Mouse (Mus musculus) midbrain, embryonic 11.5 days (tissue): ENCODE data around the gene Commd7. TPM values are rescaled to one million over a fixed set of nuclear protein-coding genes. Genes with fewer than 3 reads are reported as not detected.

Experiments
- ATAC-seq: fragments of 200-750 bp; cut with Nextera tagmentation; 2 replicates; pipeline ENCODE4 v1.8.0; 2017; ENCODE audit warnings: moderate TSS enrichment, moderate library complexity; ENCODE audit not compliant: low FRiP score
- DNase-seq: peaks from one replicate; pipeline ENCODE4 v3.0.0; 2015; ENCODE audit warnings: low spot score; ENCODE audit errors: missing footprints
- H3K27ac ChIP-seq: fragments of 300-500 bp; sonication (generic); 2 replicates; pipeline ENCODE4 v1.5.1; 2014; ENCODE audit warnings: low read depth, low read length
- H3K27me3 ChIP-seq: fragments of 300-500 bp; sonication (generic); 2 replicates; pipeline ENCODE4 v1.6.1; 2014; ENCODE audit warnings: mild to moderate bottlenecking, low read length, moderate library complexity, mixed read lengths; ENCODE audit not compliant: control insufficient read depth, insufficient read depth
- H3K36me3 ChIP-seq: fragments of 300-500 bp; sonication (generic); 2 replicates; pipeline ENCODE4 v1.6.1; 2014; ENCODE audit warnings: mild to moderate bottlenecking, low read length, moderate library complexity, mixed read lengths; ENCODE audit not compliant: control insufficient read depth, insufficient read depth
- H3K4me1 ChIP-seq: fragments of 300-500 bp; sonication (generic); 2 replicates; pipeline ENCODE4 v1.6.1; 2014; ENCODE audit warnings: low read length; ENCODE audit not compliant: control insufficient read depth, insufficient read depth
- H3K4me2 ChIP-seq: fragments of 300-500 bp; sonication (generic); 2 replicates; pipeline ENCODE4 v1.6.1; 2014; ENCODE audit warnings: mild to moderate bottlenecking, moderate library complexity
- H3K4me3 ChIP-seq: fragments of 300-500 bp; sonication (generic); 2 replicates; pipeline ENCODE4 v1.5.1; 2014; ENCODE audit warnings: low read depth, low read length
- H3K9ac ChIP-seq: fragments of 300-500 bp; sonication (generic); 2 replicates; pipeline ENCODE4 v1.6.1; 2014; ENCODE audit warnings: low read length
- H3K9me3 ChIP-seq: fragments of 300-500 bp; sonication (generic); 2 replicates; pipeline ENCODE4 v1.6.1; 2016; ENCODE audit warnings: low read length; ENCODE audit not compliant: control insufficient read depth
- WGBS: fragments of 180-500 bp; shearing (Covaris S2); extraction: QIAGEN DNeasy Blood & Tissue Kit; methylation state at CpG from one replicate; pipeline ENCODE4 v1.1.7; 2014; 5-methylcytosine and 5-hydroxymethylcytosine counted together
- polyA plus RNA-seq: library from polyadenylated mRNA; unstranded; fragments of >200 nt; fragmentation: Nextera tagmentation; extraction: Ambion mirVana; gene quantifications from 2 replicates; pipeline ENCODE4 v1.2.1, GENCODE M21; 2014

Commd7 gene
- polyA plus RNA-seq, 1 experiment from 2014 or later: 65.4 TPM

- Histone ChIP-seq H3K9ac (no peak overlapping the region), H3K9me3 (no peaks in the 10 kb centered on the region), H3K36me3 (no peaks in the 10 kb centered on the region), H3K4me3 (no peak overlapping the region), H3K27ac (no peak overlapping the region), H3K27me3 (no peaks in the 10 kb centered on the region), H3K4me1 (0 out of 2 replicates have a peak, but pooled peaks cover 2% of the 10 kb centered on the region), H3K4me2 (no peak overlapping the region)
- 51% methylated on average over 6 of the region's 6 CpGs for WGBS
- ATAC-seq: no peak
- DNase-seq: no peak
These were observed 57.0 kb downstream of the Commd7 start for GRCm38 (mm10) chr2:153575554-153575953.

GRCm38 (mm10) chr2:153573101-153573500 lies 59.5 kb downstream of the Commd7 start:
- no peak overlapping the region for H3K9ac ChIP-seq
- WGBS: 87% methylated on average over 9 of the region's 9 CpGs
- DNase-seq (no peak), ATAC-seq (no peak)
- H3K36me3 ChIP-seq: no peaks in the 10 kb centered on the region
- no peaks in the 10 kb centered on the region for H3K9me3 ChIP-seq
- H3K4me3 ChIP-seq: no peak overlapping the region
- H3K4me1 ChIP-seq: 0 out of 2 replicates have a peak, but pooled peaks cover 2% of the 10 kb centered on the region
- no peak overlapping the region for H3K4me2 ChIP-seq
- no peak overlapping the region for H3K27ac ChIP-seq
- no peaks in the 10 kb centered on the region for H3K27me3 ChIP-seq

- Histone ChIP-seq H3K36me3 (no peaks in the 10 kb centered on the region), H3K4me3 (no peak overlapping the region), H3K27me3 (no peaks in the 10 kb centered on the region), H3K9ac (no peak overlapping the region), H3K27ac (no peak overlapping the region), H3K9me3 (no peaks in the 10 kb centered on the region), H3K4me2 (no peak overlapping the region), H3K4me1 (no peaks in the 10 kb centered on the region)
- DNase-seq: no peak
- 95% methylated on average over 6 of the region's 6 CpGs for WGBS
- no peak for ATAC-seq
These were observed 64.0 kb downstream of the Commd7 start for GRCm38 (mm10) chr2:153568541-153568940.

- no peak overlapping the region for H3K4me3 ChIP-seq
- H3K27ac ChIP-seq: no peak overlapping the region
- ATAC-seq (no peak), DNase-seq (no peak)
- no peak overlapping the region for H3K9ac ChIP-seq
- 85% methylated on average over 4 of the region's 4 CpGs for WGBS
- no peaks in the 10 kb centered on the region for H3K9me3 ChIP-seq
- no peak overlapping the region for H3K4me2 ChIP-seq
- H3K36me3 ChIP-seq: no peaks in the 10 kb centered on the region
- H3K27me3 ChIP-seq: no peaks in the 10 kb centered on the region
- H3K4me1 ChIP-seq: no peaks in the 10 kb centered on the region
These were observed 64.6 kb downstream of the Commd7 start for GRCm38 (mm10) chr2:153568013-153568412.

Other genes starting within 250 kb of the Commd7 start
- gene 4930404H24Rik, start 140.0 kb downstream of the Commd7 start, polyA plus RNA-seq: not detected in 2 replicates
- gene Nol4l, start 102.8 kb downstream of the Commd7 start, polyA plus RNA-seq: 19.5 and 19.9 TPM in 2 replicates
- 12.7 and 12.9 TPM in 2 replicates for gene Dnmt3b, start 16.7 kb upstream of the Commd7 start, polyA plus RNA-seq
- 0.07 TPM in 1 of 2 replicates, not detected in the other for gene Dnmt3c, start 63.9 kb upstream of the Commd7 start, polyA plus RNA-seq
- gene Mapre1, start 108.5 kb upstream of the Commd7 start, polyA plus RNA-seq: 394 and 463 TPM in 2 replicates
- 0.12 TPM in 1 of 2 replicates, not detected in the other for gene Efcab8, start 147.2 kb upstream of the Commd7 start, polyA plus RNA-seq
- gene Sun5, start 238.3 kb upstream of the Commd7 start, polyA plus RNA-seq: not detected in 2 replicates
- gene Bpifb2, start 242.3 kb upstream of the Commd7 start, polyA plus RNA-seq: not detected in 2 replicates